Mouse (Mus musculus) forebrain, postnatal 0 days (tissue): ENCODE results near the gene Mbl1. TPM values are rescaled to one million over a fixed set of nuclear protein-coding genes. Genes with fewer than 3 reads are reported as not detected.

Experiments used
- ATAC-seq: fragments of 200-750 bp; cut with Nextera tagmentation; 2 replicates; pipeline ENCODE4 v1.8.0; 2017; ENCODE audit warnings: mild to moderate bottlenecking, moderate library complexity
- DNase-seq: peaks from one replicate; pipeline ENCODE4 v3.0.0-alpha.2; 2015
- H3K27ac ChIP-seq: fragments of 300-500 bp; sonication (generic); 2 replicates; pipeline ENCODE4 v1.5.1; 2014; ENCODE audit warnings: low read depth, mild to moderate bottlenecking, antibody characterized with exemption, low read length, moderate library complexity, mixed read lengths
- H3K27me3 ChIP-seq: fragments of 300-500 bp; sonication (generic); 2 replicates; pipeline ENCODE4 v1.6.1; 2014; ENCODE audit warnings: mild to moderate bottlenecking, low read length, mixed read lengths; ENCODE audit not compliant: insufficient read depth
- H3K36me3 ChIP-seq: fragments of 300-500 bp; sonication (generic); 2 replicates; pipeline ENCODE4 v1.6.1; 2014; ENCODE audit warnings: mild to moderate bottlenecking, moderate library complexity; ENCODE audit not compliant: insufficient read depth
- H3K4me1 ChIP-seq: fragments of 300-500 bp; sonication (generic); 2 replicates; pipeline ENCODE4 v1.6.1; 2014; ENCODE audit warnings: antibody characterized with exemption; ENCODE audit not compliant: insufficient read depth
- H3K4me2 ChIP-seq: fragments of 300-500 bp; sonication (generic); 2 replicates; pipeline ENCODE4 v1.6.1; 2014; ENCODE audit warnings: low read depth, mild to moderate bottlenecking, moderate library complexity
- H3K4me3 ChIP-seq: fragments of 300-500 bp; sonication (generic); 2 replicates; pipeline ENCODE4 v1.5.1; 2014; ENCODE audit warnings: low read depth, low read length, mixed read lengths
- H3K9ac ChIP-seq: fragments of 300-500 bp; sonication (generic); 2 replicates; pipeline ENCODE4 v1.6.1; 2014; ENCODE audit warnings: mild to moderate bottlenecking
- H3K9me3 ChIP-seq: fragments of 300-500 bp; sonication (generic); 2 replicates; pipeline ENCODE4 v1.6.1; 2016; ENCODE audit warnings: low read length
- CTCF ChIP-seq: sonication (generic); IDR thresholded peaks from 2 replicates; pipeline ENCODE4 v1.5.1; 2016; ENCODE audit warnings: antibody characterized with exemption, control low read depth, low read depth
- WGBS: fragments of 180-500 bp; shearing (Covaris S2); extraction: QIAGEN DNeasy Blood & Tissue Kit; methylation state at CpG from one replicate; pipeline ENCODE4 v1.1.7; 2014; 5-methylcytosine and 5-hydroxymethylcytosine counted together
- polyA plus RNA-seq: library from polyadenylated mRNA; unstranded; fragments of >200 nt; fragmentation: Nextera tagmentation; extraction: Ambion mirVana; gene quantifications from 2 replicates; pipeline ENCODE4 v1.2.1, GENCODE M21; 2015
- total RNA-seq: library from RNA; depleted of rRNA; stranded (reverse); fragments of >200 nt; gene quantifications from 2 replicates; pipeline ENCODE4 v1.2.3, GENCODE M21; 2014

Mbl1 gene
- total and polyA plus RNA-seq, 2 experiments from 2014 or later = not detected

GRCm38 (mm10) chr14:41160743-41161142 is 9.5 kb downstream of the Mbl1 start:
- 64% methylated on average over 1 of the region's 1 CpGs for WGBS
- Histone ChIP-seq H3K27ac (no peak overlapping the region), H3K4me1 (no peaks in the 10 kb centered on the region), H3K9ac (no peak overlapping the region), H3K4me2 (no peak overlapping the region), H3K27me3 (no peaks in the 10 kb centered on the region), H3K36me3 (no peaks in the 10 kb centered on the region), H3K9me3 (no peaks in the 10 kb centered on the region), H3K4me3 (no peak overlapping the region)
- no peak for DNase-seq
- TF ChIP-seq CTCF = no peak
- no peak for ATAC-seq

GRCm38 (mm10) chr14:41162663-41163062 is 11.4 kb downstream of the Mbl1 start:
- Histone ChIP-seq H3K4me2 (no peak overlapping the region), H3K9ac (no peak overlapping the region), H3K4me3 (no peak overlapping the region), H3K36me3 (no peaks in the 10 kb centered on the region), H3K4me1 (no peaks in the 10 kb centered on the region), H3K27ac (no peak overlapping the region), H3K9me3 (no peaks in the 10 kb centered on the region), H3K27me3 (no peaks in the 10 kb centered on the region)
- 24% methylated on average over 2 of the region's 2 CpGs for WGBS
- DNase-seq = peak; percentile 3
- no peak for ATAC-seq
- peak; percentile 55 for TF ChIP-seq CTCF

DNA sequence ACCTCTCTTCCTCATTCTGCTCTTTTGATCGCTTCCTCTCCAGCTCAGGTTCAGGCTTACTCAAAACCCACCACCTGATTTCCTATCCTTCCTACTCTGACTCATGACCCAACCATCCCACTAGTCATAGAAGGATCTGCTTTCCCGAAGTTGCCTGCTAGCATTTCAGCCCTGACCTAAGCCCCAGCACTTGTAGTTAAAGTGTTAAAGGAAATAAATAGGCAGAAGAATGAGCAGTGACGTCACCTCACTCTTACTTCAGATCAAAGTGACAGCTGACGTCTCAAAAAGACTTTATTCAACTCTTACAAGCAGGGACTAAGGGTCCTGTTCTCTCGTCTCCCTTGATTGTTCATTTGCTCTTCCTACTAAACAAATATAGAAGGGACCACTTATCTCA is 16.0 kb downstream of the Mbl1 start:
- no peak for ATAC-seq
- WGBS = 46% methylated on average over 5 of the region's 5 CpGs
- TF ChIP-seq CTCF = no peak
- H3K9me3 ChIP-seq = no peaks in the 10 kb centered on the region
- H3K4me3 ChIP-seq = no peak overlapping the region
- H3K4me1 ChIP-seq = no peaks in the 10 kb centered on the region
- H3K4me2 ChIP-seq = no peak overlapping the region
- no peak overlapping the region for H3K27ac ChIP-seq
- no peaks in the 10 kb centered on the region for H3K27me3 ChIP-seq
- DNase-seq = no peak
- no peaks in the 10 kb centered on the region for H3K36me3 ChIP-seq
- H3K9ac ChIP-seq = no peak overlapping the region

- DNase-seq (no peak), ATAC-seq (no peak)
- no peak overlapping the region for H3K4me2 ChIP-seq
- H3K27ac ChIP-seq = no peak overlapping the region
- no peaks in the 10 kb centered on the region for H3K9me3 ChIP-seq
- TF ChIP-seq CTCF = no peak
- WGBS = 88% methylated on average over 1 of the region's 1 CpGs
- no peaks in the 10 kb centered on the region for H3K36me3 ChIP-seq
- H3K9ac ChIP-seq = no peak overlapping the region
- no peak overlapping the region for H3K4me3 ChIP-seq
- no peaks in the 10 kb centered on the region for H3K27me3 ChIP-seq
- H3K4me1 ChIP-seq = no peaks in the 10 kb centered on the region
Observed at GRCm38 (mm10) chr14:41168567-41168966, 17.3 kb downstream of the Mbl1 start.

- Histone ChIP-seq H3K27me3 (no peaks in the 10 kb centered on the region), H3K4me2 (no peak overlapping the region), H3K9me3 (no peaks in the 10 kb centered on the region), H3K9ac (no peak overlapping the region), H3K36me3 (no peaks in the 10 kb centered on the region), H3K27ac (no peak overlapping the region), H3K4me3 (no peak overlapping the region), H3K4me1 (no peaks in the 10 kb centered on the region)
- ATAC-seq = no peak
- WGBS = 85% methylated on average over 2 of the region's 2 CpGs
- TF ChIP-seq CTCF = no peak
- no peak for DNase-seq
Observed at GRCm38 (mm10) chr14:41170514-41170913, 19.3 kb downstream of the Mbl1 start.

GRCm38 (mm10) chr14:41174802-41175201 is 23.5 kb downstream of the Mbl1 start:
- no peak overlapping the region for H3K9ac ChIP-seq

DNA sequence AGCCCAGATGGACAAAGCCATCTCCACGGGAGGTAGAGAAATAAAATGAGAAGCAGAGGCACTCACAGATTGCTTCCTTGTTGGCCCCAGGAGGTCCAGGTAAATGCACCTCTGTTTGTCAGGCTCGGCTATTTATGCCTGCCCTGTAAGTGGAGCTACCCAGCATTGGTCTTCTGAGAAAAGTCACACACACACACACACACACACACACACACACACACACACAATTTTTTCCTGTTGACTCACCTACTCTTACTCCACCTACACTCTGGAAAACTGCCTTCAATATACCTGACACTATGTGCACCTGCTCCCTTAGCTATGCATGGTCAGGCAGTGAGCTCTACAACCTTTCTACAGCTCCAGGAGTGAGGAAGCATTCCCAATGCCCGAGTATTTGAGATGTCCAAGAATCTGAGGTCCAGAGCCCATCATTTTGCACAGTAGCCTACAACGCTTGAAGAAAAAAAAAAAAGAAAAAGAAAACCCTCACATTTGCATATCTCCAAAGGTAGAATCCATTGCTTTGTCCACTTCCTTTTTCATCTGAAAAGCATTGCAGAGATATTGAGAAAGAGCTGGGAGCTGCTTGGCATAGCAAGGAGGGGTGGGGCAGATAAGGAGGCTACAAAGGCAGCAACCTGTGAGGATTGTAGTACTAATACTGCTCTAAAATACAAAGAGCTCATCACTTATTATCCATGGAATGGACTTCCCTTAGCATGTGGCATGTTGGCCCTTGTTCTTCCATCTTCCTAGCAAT is 34.0 kb downstream of the Mbl1 start, which contains the start of gene Sftpd:
Gene Sftpd, minus strand, starts transcription at position 91 of the 763 bp plus-strand sequence.
- ATAC-seq (no peak), DNase-seq (no peak)
- H3K9me3 ChIP-seq = no peaks in the 10 kb centered on the region
- no peak within 1 kb of the TSS for H3K4me3 ChIP-seq
- 82% methylated on average over 4 of the region's 4 CpGs for WGBS
- H3K36me3 ChIP-seq = no peaks in the 10 kb centered on the region
- H3K4me1 ChIP-seq = no peaks in the 10 kb centered on the region
- no peaks in the 10 kb centered on the region for H3K27me3 ChIP-seq
- no peak within 1 kb of the TSS for H3K27ac ChIP-seq
- no peak for TF ChIP-seq CTCF
- H3K4me2 ChIP-seq = no peak within 1 kb of the TSS
- H3K9ac ChIP-seq = no peak within 1 kb of the TSS

More at GRCm38 (mm10) chr14:41174802-41175201, 23.5 kb downstream of the Mbl1 start:
- TF ChIP-seq CTCF = no peak
- no peak for ATAC-seq
- no peaks in the 10 kb centered on the region for H3K4me1 ChIP-seq
- no peaks in the 10 kb centered on the region for H3K36me3 ChIP-seq
- no peak overlapping the region for H3K4me2 ChIP-seq
- 58% methylated on average over 1 of the region's 1 CpGs for WGBS
- no peaks in the 10 kb centered on the region for H3K27me3 ChIP-seq
- H3K4me3 ChIP-seq = no peak overlapping the region
- H3K9me3 ChIP-seq = no peaks in the 10 kb centered on the region
- no peak for DNase-seq
- no peak overlapping the region for H3K27ac ChIP-seq
